Mouse (Mus musculus) hindlimb bud, embryonic 11.5 days (tissue): Measurements from ENCODE around the gene Arhgef18.

Experiments
- DNase-seq: peaks from one replicate; pipeline ENCODE4 v3.0.0-alpha.2; 2012; ENCODE audit warnings: low read depth, low spot score; ENCODE audit errors: extremely low spot score

The Arhgef18 gene

GRCm38 (mm10) chr8:3499751-3500150 is 106.9 kb downstream of the Arhgef18 start:
- DNase-seq: no peak

- peak; percentile 93 for DNase-seq
These were observed 107.7 kb downstream of the Arhgef18 start, which contains the start of gene Mcoln1 for GRCm38 (mm10) chr8:3500235-3501090. Gene Mcoln1, plus strand, starts transcription at chr8:3500457.

- no peak for DNase-seq
These were observed 109.4 kb downstream of the Arhgef18 start for GRCm38 (mm10) chr8:3502217-3502616.
